Mouse (Mus musculus) C2C12 (cell line): Measurements from ENCODE around the gene Ptpn14. TPM values are rescaled to one million over a fixed set of nuclear protein-coding genes. Genes with fewer than 3 reads are reported as not detected.
A peak's percentile ranks its signal among the peaks of the same experiment; 100 is the strongest.

Experiments
- H3K27me3 ChIP-seq: one replicate; pipeline ENCODE4 v1.6.1; 2011; ENCODE audit not compliant: control insufficient read depth, insufficient read depth, insufficient read length
- H3K36me3 ChIP-seq: one replicate; pipeline ENCODE4 v1.6.1; 2011; ENCODE audit not compliant: control insufficient read depth, insufficient read depth
- H3K4me3 ChIP-seq: one replicate; pipeline ENCODE4 v1.5.1; 2011; ENCODE audit warnings: mild to moderate bottlenecking, control low read depth; ENCODE audit not compliant: poor library complexity, insufficient read depth, severe bottlenecking
- H3K79me2 ChIP-seq: one replicate; pipeline ENCODE4 v1.6.1; 2011; ENCODE audit not compliant: control insufficient read depth, insufficient read depth
- H3K79me3 ChIP-seq: one replicate; pipeline ENCODE4 v1.6.1; 2011; ENCODE audit warnings: low read depth, control low read depth
- H3ac ChIP-seq: one replicate; pipeline ENCODE3; 2011; ENCODE audit warnings: low read depth; ENCODE audit not compliant: control insufficient read depth, insufficient read length
- CEBPB ChIP-seq: IDR thresholded peaks from one replicate; pipeline ENCODE4 v1.6.1; 2011; ENCODE audit warnings: low read depth, mild to moderate bottlenecking, control low read depth, moderate library complexity
- CTCF ChIP-seq: IDR thresholded peaks from one replicate; pipeline ENCODE4 v1.5.1; 2011; ENCODE audit not compliant: control insufficient read depth, insufficient read depth, insufficient read length
- FOSL1 ChIP-seq: IDR thresholded peaks from one replicate; pipeline ENCODE4 v1.8.0; 2011; ENCODE audit warnings: mild to moderate bottlenecking, low read length; ENCODE audit not compliant: poor library complexity, insufficient read depth, severe bottlenecking
- MAX ChIP-seq: IDR thresholded peaks from one replicate; pipeline ENCODE4 v1.6.1; 2011; ENCODE audit warnings: mild to moderate bottlenecking, control low read depth
- MYOD1 ChIP-seq: IDR thresholded peaks from one replicate; pipeline ENCODE4 v1.6.1; 2011; ENCODE audit warnings: low read depth; ENCODE audit not compliant: control insufficient read depth, insufficient read length
- MYOG ChIP-seq: IDR thresholded peaks from one replicate; pipeline ENCODE4 v1.6.1; 2011; ENCODE audit not compliant: control insufficient read depth, insufficient read length; ENCODE audit errors: extremely low read depth
- USF1 ChIP-seq: IDR thresholded peaks from one replicate; pipeline ENCODE4 v1.6.1; 2011; ENCODE audit warnings: low read depth, mild to moderate bottlenecking, control low read depth, moderate library complexity
- polyA plus RNA-seq: library from polyadenylated mRNA; unstranded; fragments of >200 nt; fragmentation: generic; extraction: Trizol; gene quantifications from one replicate; pipeline ENCODE4 v1.2.1, GENCODE M21; 2012; ENCODE audit warnings: missing spikeins

The Ptpn14 gene
- polyA plus RNA-seq, 1 experiment: 23.4 TPM

GRCm38 (mm10) chr1:189800211-189800961 is 72.3 kb downstream of the Ptpn14 start:
- TF ChIP-seq CTCF (no peak), MYOG (no peak), MAX (peak; percentile 24), USF1 (no peak), MYOD1 (peak; percentile 29), CEBPB (peak; percentile 50), FOSL1 (peak; percentile 17)
- Histone ChIP-seq H3K36me3 (peaks cover 4% of the 10 kb centered on the region), H3K27me3 (no peaks in the 10 kb centered on the region), H3ac (no peak overlapping the region), H3K79me3 (peaks cover 24% of the 10 kb centered on the region), H3K79me2 (peaks cover 90% of the 10 kb centered on the region), H3K4me3 (no peak overlapping the region)

- Histone ChIP-seq H3ac (no peak overlapping the region), H3K36me3 (peaks cover 4% of the 10 kb centered on the region), H3K27me3 (no peaks in the 10 kb centered on the region), H3K4me3 (no peak overlapping the region), H3K79me2 (peaks cover 90% of the 10 kb centered on the region), H3K79me3 (peaks cover 26% of the 10 kb centered on the region)
- TF ChIP-seq CEBPB: no peak
- TF ChIP-seq MYOD1: no peak
- no peak for TF ChIP-seq FOSL1
- TF ChIP-seq USF1: no peak
- TF ChIP-seq MAX: no peak
- TF ChIP-seq CTCF: no peak
- TF ChIP-seq MYOG: no peak
These were observed 73.2 kb downstream of the Ptpn14 start for GRCm38 (mm10) chr1:189801303-189801702.

- peaks cover 83% of the 10 kb centered on the region for H3K79me2 ChIP-seq
- H3K36me3 ChIP-seq: peaks cover 6% of the 10 kb centered on the region
- no peak overlapping the region for H3K4me3 ChIP-seq
- no peak overlapping the region for H3ac ChIP-seq
- peaks cover 24% of the 10 kb centered on the region for H3K79me3 ChIP-seq
- TF ChIP-seq MYOD1 (no peak), CEBPB (no peak), USF1 (no peak), CTCF (no peak)
- no peaks in the 10 kb centered on the region for H3K27me3 ChIP-seq
These were observed 74.5 kb downstream of the Ptpn14 start for GRCm38 (mm10) chr1:189802575-189802974.

- H3ac ChIP-seq: no peak overlapping the region
- H3K36me3 ChIP-seq: peaks cover 11% of the 10 kb centered on the region
- H3K79me2 ChIP-seq: peaks cover 83% of the 10 kb centered on the region
- H3K4me3 ChIP-seq: no peak overlapping the region
- peaks cover 27% of the 10 kb centered on the region for H3K79me3 ChIP-seq
- no peaks in the 10 kb centered on the region for H3K27me3 ChIP-seq
- no peak for TF ChIP-seq MYOD1
- no peak for TF ChIP-seq USF1
- TF ChIP-seq CTCF: no peak
- no peak for TF ChIP-seq FOSL1
- TF ChIP-seq MYOG: no peak
- TF ChIP-seq CEBPB: no peak
- TF ChIP-seq MAX: no peak
These were observed 75.7 kb downstream of the Ptpn14 start for GRCm38 (mm10) chr1:189803742-189804141.

- Histone ChIP-seq H3K79me3 (peaks cover 28% of the 10 kb centered on the region), H3K27me3 (no peaks in the 10 kb centered on the region), H3ac (no peak overlapping the region), H3K4me3 (no peak overlapping the region), H3K36me3 (peaks cover 11% of the 10 kb centered on the region), H3K79me2 (peaks cover 93% of the 10 kb centered on the region)
- TF ChIP-seq MAX (no peak), CTCF (no peak), FOSL1 (no peak), MYOD1 (no peak), CEBPB (no peak), MYOG (no peak), USF1 (no peak)
These were observed 78.6 kb downstream of the Ptpn14 start for GRCm38 (mm10) chr1:189806533-189807297.
